Mouse (Mus musculus) neural tube, embryonic 14.5 days (tissue): ENCODE data around the gene Tbc1d1. TPM values are rescaled to one million over a fixed set of nuclear protein-coding genes. Genes with fewer than 3 reads are reported as not detected.

ENCODE experiments used
- ATAC-seq: fragments of 200-750 bp; cut with Nextera tagmentation; 2 replicates; pipeline ENCODE4 v1.8.0; 2017; ENCODE audit warnings: low read depth, mild to moderate bottlenecking, moderate TSS enrichment, moderate library complexity
- H3K27ac ChIP-seq: fragments of 300-500 bp; sonication (generic); 2 replicates; pipeline ENCODE4 v1.5.1; 2014; ENCODE audit warnings: low read depth, mild to moderate bottlenecking, control low read depth, low read length, moderate library complexity, mixed read lengths
- H3K27me3 ChIP-seq: fragments of 300-500 bp; sonication (generic); 2 replicates; pipeline ENCODE4 v1.6.1; 2014; ENCODE audit warnings: low read length; ENCODE audit not compliant: control insufficient read depth, insufficient read depth
- H3K36me3 ChIP-seq: fragments of 300-500 bp; sonication (generic); 2 replicates; pipeline ENCODE4 v1.6.1; 2014; ENCODE audit warnings: low read length, mixed read lengths; ENCODE audit not compliant: control insufficient read depth, insufficient read depth
- H3K4me1 ChIP-seq: fragments of 300-500 bp; sonication (generic); 2 replicates; pipeline ENCODE4 v1.6.1; 2014; ENCODE audit warnings: low read length; ENCODE audit not compliant: control insufficient read depth, insufficient read depth
- H3K4me2 ChIP-seq: fragments of 300-500 bp; sonication (generic); 2 replicates; pipeline ENCODE4 v1.6.1; 2014; ENCODE audit warnings: mild to moderate bottlenecking, low read depth, low read length, control low read depth
- H3K4me3 ChIP-seq: fragments of 300-500 bp; sonication (generic); 2 replicates; pipeline ENCODE4 v1.5.1; 2014; ENCODE audit warnings: low read depth, low read length, control low read depth, mixed read lengths
- H3K9ac ChIP-seq: fragments of 300-500 bp; sonication (generic); replicated peaks from 2 replicates; pipeline ENCODE4 v1.6.1; 2014; ENCODE audit warnings: low read depth, mild to moderate bottlenecking, control low read depth, low read length, mixed read lengths
- H3K9me3 ChIP-seq: fragments of 300-500 bp; sonication (generic); 2 replicates; pipeline ENCODE4 v1.6.1; 2016; ENCODE audit warnings: low read length; ENCODE audit not compliant: control insufficient read depth
- WGBS: fragments of 180-500 bp; shearing (Covaris S2); extraction: QIAGEN DNeasy Blood & Tissue Kit; methylation state at CpG from one replicate; pipeline ENCODE4 v1.1.7; 2014; 5-methylcytosine and 5-hydroxymethylcytosine counted together
- polyA plus RNA-seq: library from polyadenylated mRNA; unstranded; fragments of >200 nt; fragmentation: Nextera tagmentation; extraction: Ambion mirVana; gene quantifications from 2 replicates; pipeline ENCODE4 v1.2.1, GENCODE M21; 2014

The Tbc1d1 gene
- polyA plus RNA-seq, 1 experiment from 2014 or later: 16.0 TPM

- H3K4me3 ChIP-seq: no peak overlapping the region
- H3K9me3 ChIP-seq: no peaks in the 10 kb centered on the region
- H3K27ac ChIP-seq: no peak overlapping the region
- ATAC-seq: no peak
- H3K9ac ChIP-seq: no peak overlapping the region
- no peaks in the 10 kb centered on the region for H3K27me3 ChIP-seq
- H3K4me2 ChIP-seq: no peak overlapping the region
- no peaks in the 10 kb centered on the region for H3K4me1 ChIP-seq
- WGBS: 77% methylated on average over 3 of the region's 3 CpGs
- H3K36me3 ChIP-seq: no peaks in the 10 kb centered on the region
Measured at GRCm38 (mm10) chr5:64172884-64173283, 16.8 kb downstream of the Tbc1d1 start.

GRCm38 (mm10) chr5:64173302-64173701 lies 17.2 kb downstream of the Tbc1d1 start:
- H3K9ac ChIP-seq: no peak overlapping the region
- H3K27ac ChIP-seq: no peak overlapping the region
- H3K36me3 ChIP-seq: no peaks in the 10 kb centered on the region
- peak; percentile 58; the same call in 1 of the 2 replicates for ATAC-seq
- no peak overlapping the region for H3K4me2 ChIP-seq
- no peaks in the 10 kb centered on the region for H3K27me3 ChIP-seq
- no peak overlapping the region for H3K4me3 ChIP-seq
- WGBS: 69% methylated on average over 16 of the region's 16 CpGs
- no peaks in the 10 kb centered on the region for H3K4me1 ChIP-seq
- no peaks in the 10 kb centered on the region for H3K9me3 ChIP-seq

- no peaks in the 10 kb centered on the region for H3K4me1 ChIP-seq
- no peaks in the 10 kb centered on the region for H3K36me3 ChIP-seq
- H3K27ac ChIP-seq: no peak overlapping the region
- H3K4me2 ChIP-seq: no peak overlapping the region
- no peak overlapping the region for H3K9ac ChIP-seq
- H3K4me3 ChIP-seq: no peak overlapping the region
- 79% methylated on average over 5 of the region's 5 CpGs for WGBS
- no peak for ATAC-seq
- H3K9me3 ChIP-seq: no peaks in the 10 kb centered on the region
- H3K27me3 ChIP-seq: no peaks in the 10 kb centered on the region
Measured at GRCm38 (mm10) chr5:64174429-64174935, 18.4 kb downstream of the Tbc1d1 start.

GRCm38 (mm10) chr5:64180548-64180947 lies 24.4 kb downstream of the Tbc1d1 start:
- ATAC-seq: no peak
- Histone ChIP-seq H3K9me3 (no peaks in the 10 kb centered on the region), H3K4me3 (no peak overlapping the region), H3K27me3 (no peaks in the 10 kb centered on the region), H3K27ac (no peak overlapping the region), H3K4me2 (no peak overlapping the region), H3K4me1 (no peaks in the 10 kb centered on the region), H3K36me3 (no peaks in the 10 kb centered on the region), H3K9ac (no peak overlapping the region)
- WGBS: 85% methylated on average over 8 of the region's 8 CpGs

- ATAC-seq: peak; percentile 51; the same call in 1 of the 2 replicates
- Histone ChIP-seq H3K4me3 (no peak overlapping the region), H3K27ac (no peak overlapping the region), H3K4me2 (no peak overlapping the region), H3K36me3 (no peaks in the 10 kb centered on the region), H3K27me3 (no peaks in the 10 kb centered on the region), H3K9me3 (no peaks in the 10 kb centered on the region), H3K9ac (no peak overlapping the region), H3K4me1 (no peaks in the 10 kb centered on the region)
- 44% methylated on average over 4 of the region's 4 CpGs for WGBS
Measured at GRCm38 (mm10) chr5:64183712-64184111, 27.6 kb downstream of the Tbc1d1 start.

GRCm38 (mm10) chr5:64185257-64185656 lies 29.2 kb downstream of the Tbc1d1 start:
- no peak for ATAC-seq
- WGBS: 51% methylated on average over 7 of the region's 7 CpGs
- H3K9me3 ChIP-seq: no peaks in the 10 kb centered on the region
- no peak overlapping the region for H3K27ac ChIP-seq
- H3K36me3 ChIP-seq: no peaks in the 10 kb centered on the region
- no peak overlapping the region for H3K4me2 ChIP-seq
- H3K4me1 ChIP-seq: no peaks in the 10 kb centered on the region
- no peaks in the 10 kb centered on the region for H3K27me3 ChIP-seq
- H3K9ac ChIP-seq: no peak overlapping the region
- H3K4me3 ChIP-seq: no peak overlapping the region

GRCm38 (mm10) chr5:64186566-64186965 lies 30.5 kb downstream of the Tbc1d1 start:
- no peak overlapping the region for H3K27ac ChIP-seq
- H3K4me2 ChIP-seq: no peak overlapping the region
- WGBS: 68% methylated on average over 5 of the region's 5 CpGs
- no peak overlapping the region for H3K9ac ChIP-seq
- H3K36me3 ChIP-seq: no peaks in the 10 kb centered on the region
- no peaks in the 10 kb centered on the region for H3K9me3 ChIP-seq
- no peak overlapping the region for H3K4me3 ChIP-seq
- no peaks in the 10 kb centered on the region for H3K4me1 ChIP-seq
- ATAC-seq: no peak
- no peaks in the 10 kb centered on the region for H3K27me3 ChIP-seq

GRCm38 (mm10) chr5:64188083-64188648 lies 32.1 kb downstream of the Tbc1d1 start:
- no peak for ATAC-seq
- no peak overlapping the region for H3K4me2 ChIP-seq
- H3K9me3 ChIP-seq: no peaks in the 10 kb centered on the region; the same call in 1 of the 2 replicates
- WGBS: 42% methylated on average over 3 of the region's 3 CpGs
- H3K9ac ChIP-seq: no peak overlapping the region
- no peaks in the 10 kb centered on the region for H3K27me3 ChIP-seq
- H3K36me3 ChIP-seq: no peaks in the 10 kb centered on the region
- H3K4me3 ChIP-seq: no peak overlapping the region
- H3K4me1 ChIP-seq: no peaks in the 10 kb centered on the region
- H3K27ac ChIP-seq: 0 out of 2 replicates have a peak overlapping the region, but pooled peaks have one; percentile 28

- 94% methylated on average over 5 of the region's 5 CpGs for WGBS
- H3K4me2 ChIP-seq: no peak overlapping the region
- H3K9me3 ChIP-seq: no peaks in the 10 kb centered on the region; the same call in 1 of the 2 replicates
- no peaks in the 10 kb centered on the region for H3K27me3 ChIP-seq
- no peak overlapping the region for H3K27ac ChIP-seq
- no peaks in the 10 kb centered on the region for H3K36me3 ChIP-seq
- no peak overlapping the region for H3K9ac ChIP-seq
- no peak for ATAC-seq
- no peak overlapping the region for H3K4me3 ChIP-seq
- H3K4me1 ChIP-seq: no peaks in the 10 kb centered on the region
Measured at GRCm38 (mm10) chr5:64190892-64191291, 34.8 kb downstream of the Tbc1d1 start.
